Mouse (Mus musculus): Measurements from ENCODE around the gene Sf1.

Gene Sf1

DNA sequence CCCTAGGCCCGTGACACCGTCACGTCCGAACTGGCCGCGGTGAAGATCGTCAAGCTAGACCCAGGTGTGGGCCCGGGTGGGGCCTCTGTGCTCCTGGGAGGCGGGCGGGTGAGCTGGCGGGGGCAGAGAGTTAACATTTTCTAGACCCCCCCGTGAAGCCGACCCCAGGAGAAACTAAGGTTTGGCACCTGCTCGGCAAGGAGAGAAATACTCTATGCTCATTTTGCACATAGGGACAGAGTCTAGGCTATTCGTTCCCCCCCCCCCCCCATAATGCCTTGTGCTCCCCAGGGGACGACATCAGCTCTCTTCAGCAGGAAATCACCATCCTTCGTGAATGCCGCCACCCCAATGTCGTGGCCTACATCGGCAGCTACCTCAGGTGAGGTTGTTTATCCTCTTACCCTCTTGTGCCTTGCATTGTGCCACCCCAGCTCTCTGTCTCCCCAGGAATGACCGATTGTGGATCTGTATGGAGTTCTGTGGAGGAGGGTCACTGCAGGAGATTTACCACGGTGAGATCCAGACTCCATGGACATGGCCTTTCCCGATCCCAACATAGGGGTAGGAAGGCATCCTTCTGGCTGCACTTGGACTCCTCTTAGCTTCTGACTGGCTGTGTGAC lies 21.9 kb upstream of the Sf1 start:
- DNase-seq, result peak; percentile 60

GRCm38 (mm10) chr19:6342276-6342933 lies 21.1 kb upstream of the Sf1 start:
- DNase-seq, result peak; percentile 65

DNA sequence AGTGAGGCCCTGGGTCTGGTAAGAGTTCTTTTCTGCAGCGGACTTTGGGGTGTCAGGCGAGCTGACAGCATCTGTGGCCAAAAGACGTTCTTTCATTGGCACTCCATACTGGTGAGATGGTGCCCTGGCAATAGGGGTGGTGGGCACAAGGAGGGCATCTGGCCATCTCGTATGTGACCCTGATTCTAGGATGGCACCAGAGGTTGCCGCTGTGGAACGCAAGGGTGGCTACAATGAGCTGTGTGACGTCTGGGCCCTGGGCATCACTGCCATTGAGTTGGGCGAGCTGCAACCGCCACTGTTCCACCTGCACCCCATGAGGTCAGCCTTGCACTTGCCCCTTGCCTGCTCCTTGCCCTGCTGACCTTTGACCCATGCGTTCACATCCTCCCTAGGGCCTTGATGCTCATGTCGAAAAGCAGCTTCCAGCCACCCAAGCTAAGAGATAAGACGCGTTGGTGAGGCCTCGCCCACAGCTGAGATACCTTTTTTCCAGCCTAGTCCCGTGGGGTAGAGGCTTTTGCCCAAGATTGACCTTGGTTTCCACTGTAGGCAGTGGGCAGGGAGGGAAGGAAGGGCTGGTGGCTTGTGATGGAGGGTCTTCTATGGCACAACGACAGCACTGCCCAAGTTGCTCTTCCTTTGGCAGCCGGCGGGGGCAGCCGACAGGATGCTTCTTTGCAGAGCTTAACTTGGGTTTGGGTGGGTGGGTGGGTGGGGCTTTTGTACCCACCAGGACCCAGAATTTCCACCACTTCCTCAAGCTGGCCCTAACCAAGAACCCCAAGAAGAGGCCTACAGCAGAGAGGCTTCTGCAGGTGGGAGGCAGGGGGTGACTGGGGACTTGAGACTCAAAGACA lies 20.2 kb upstream of the Sf1 start:
- peak; percentile 70 for DNase-seq

GRCm38 (mm10) chr19:6343996-6344395 lies 19.5 kb upstream of the Sf1 start:
- DNase-seq, result no peak

GRCm38 (mm10) chr19:6346023-6346422 lies 17.5 kb upstream of the Sf1 start:
- no peak for DNase-seq

GRCm38 (mm10) chr19:6346661-6347060 lies 16.8 kb upstream of the Sf1 start:
- no peak for DNase-seq

- no peak for DNase-seq
Observed at GRCm38 (mm10) chr19:6347615-6348014, 15.9 kb upstream of the Sf1 start.

DNA sequence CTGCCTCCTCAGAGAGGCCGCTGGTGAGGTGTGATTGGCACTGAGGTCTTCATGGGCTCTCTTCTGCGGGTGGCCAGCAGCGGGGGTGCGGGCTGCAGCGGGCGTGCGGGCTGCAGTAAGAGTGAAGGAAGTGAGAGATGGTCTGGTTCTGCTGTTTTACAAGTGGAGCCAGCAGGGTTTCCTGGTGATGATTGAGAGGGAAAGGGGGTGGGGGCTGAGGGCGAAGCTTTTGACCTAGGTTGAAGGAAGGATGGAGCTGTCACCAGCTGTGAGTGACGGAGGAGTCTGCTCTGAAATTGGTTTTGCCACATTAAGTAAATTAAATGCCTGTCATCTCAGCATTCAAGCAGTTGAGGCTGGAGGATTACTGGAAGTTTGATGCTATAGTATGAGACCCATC lies 14.8 kb upstream of the Sf1 start:
- no peak for DNase-seq

GRCm38 (mm10) chr19:6349215-6349983 lies 14.1 kb upstream of the Sf1 start:
- DNase-seq, result no peak

DNA sequence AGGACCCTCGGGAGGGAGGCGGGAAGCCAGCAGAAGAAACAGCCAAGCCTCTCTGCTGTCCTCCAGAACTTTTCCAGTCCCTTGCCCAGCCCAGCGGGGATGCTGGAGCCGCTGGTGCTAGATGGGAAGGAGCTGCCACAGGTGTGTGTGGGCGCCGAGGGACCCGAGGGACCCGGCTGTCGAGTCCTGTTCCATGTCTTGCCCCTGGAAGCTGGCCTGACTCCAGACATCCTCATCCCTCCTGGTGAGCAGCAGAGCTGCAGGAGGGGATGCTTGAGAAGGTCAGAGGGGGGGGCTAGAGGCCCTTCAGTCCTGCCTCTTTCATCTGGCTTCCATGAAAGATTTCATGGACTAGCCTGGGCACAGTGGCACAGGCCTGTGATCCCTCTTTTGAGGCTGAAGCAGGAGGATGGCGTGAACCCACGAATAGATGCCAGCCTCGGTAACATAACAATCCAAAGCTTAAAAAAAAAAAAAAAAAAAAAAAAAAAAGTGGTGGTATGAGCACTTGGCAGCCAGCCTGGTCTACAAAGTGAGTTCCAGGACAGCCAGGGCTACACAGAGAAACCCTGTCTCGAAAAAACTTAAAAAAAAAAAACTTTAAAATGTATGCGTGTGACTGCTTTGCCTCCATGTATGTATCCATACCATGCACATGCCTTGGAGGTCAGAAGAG lies 11.9 kb upstream of the Sf1 start:
- DNase-seq, result no peak

DNA sequence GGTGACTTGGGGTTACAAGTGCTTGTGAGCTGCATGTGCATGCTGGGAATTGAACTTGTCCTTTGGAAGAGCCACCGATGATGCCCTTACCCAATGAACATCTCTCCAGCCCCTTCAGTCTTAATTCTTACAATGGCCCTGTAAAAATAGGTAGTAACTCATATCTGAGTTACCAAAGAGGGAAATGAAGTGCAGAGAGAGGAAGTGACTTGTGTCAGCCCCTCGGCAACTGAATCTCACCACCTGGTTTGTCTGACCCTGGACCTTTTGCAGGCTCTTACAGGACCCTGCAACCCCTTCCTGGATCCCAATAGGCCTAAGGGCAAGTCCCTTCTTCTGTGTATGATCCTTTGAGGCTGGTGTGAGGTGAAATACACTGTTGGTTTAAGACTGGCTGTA lies 11.4 kb upstream of the Sf1 start:
- no peak for DNase-seq

DNA sequence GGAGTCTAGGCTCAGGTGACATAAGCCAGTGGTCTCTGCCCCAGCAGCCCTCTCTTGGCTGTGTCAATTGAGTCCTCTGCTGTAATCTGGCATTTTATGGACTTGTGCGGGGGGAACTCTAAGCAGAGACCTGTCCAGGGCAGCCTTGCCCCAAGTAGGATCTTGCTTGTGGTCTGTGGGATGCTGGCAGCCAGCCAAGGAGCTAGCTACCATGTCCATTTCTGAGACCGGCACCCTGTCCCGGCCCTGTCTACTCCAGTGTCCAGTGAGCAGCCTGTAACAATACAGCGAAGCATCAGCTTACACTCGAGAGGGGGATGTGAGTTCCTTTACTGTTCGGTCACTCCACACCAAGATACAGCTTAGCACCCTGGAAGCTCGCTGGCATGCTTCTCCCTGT lies 9.5 kb upstream of the Sf1 start:
- no peak for DNase-seq

GRCm38 (mm10) chr19:6361291-6361690 lies 2.2 kb upstream of the Sf1 start:
- no peak for DNase-seq

DNA sequence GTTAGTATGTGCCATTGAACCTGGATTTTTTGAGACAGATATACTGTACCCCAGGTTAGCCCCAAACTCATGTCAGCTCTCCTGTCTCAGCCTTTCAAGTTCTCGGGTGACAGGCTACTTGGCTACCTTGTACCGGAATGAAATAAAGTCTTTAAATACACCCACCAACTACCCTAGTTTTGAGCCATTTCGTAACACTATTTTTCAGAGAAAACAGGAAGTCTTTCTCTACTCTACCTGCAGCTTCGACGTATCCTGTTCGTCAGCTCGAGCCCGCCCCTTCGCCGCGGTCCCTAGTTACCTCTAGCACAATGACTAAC lies 439 bp upstream of the Sf1 start:
- DNase-seq, result no peak

- DNase-seq, result peak; percentile 96
Observed at GRCm38 (mm10) chr19:6364317-6364725, 831 bp downstream of the Sf1 start.

DNA sequence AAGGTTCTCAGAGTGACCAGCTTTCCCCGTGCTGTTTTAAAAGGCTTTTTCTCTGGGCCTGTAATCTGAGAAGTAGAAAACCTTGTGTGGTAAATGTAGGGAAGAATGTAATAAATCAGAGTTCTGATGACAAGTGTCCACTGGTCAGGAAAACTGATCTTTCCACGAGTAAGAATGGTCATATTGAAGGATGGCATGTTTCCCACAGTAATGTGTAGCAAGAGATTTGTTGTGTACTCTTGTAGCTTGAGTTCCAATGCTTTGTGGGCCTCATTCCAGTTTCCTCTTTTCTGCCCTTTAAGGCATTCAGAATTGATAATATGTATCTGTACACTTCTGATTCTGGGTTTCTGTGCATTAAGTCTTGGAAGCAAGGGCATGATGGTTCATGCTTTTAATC lies 1.4 kb downstream of the Sf1 start:
- DNase-seq, result no peak

GRCm38 (mm10) chr19:6370175-6370574 lies 6.7 kb downstream of the Sf1 start:
- DNase-seq, result no peak

DNA sequence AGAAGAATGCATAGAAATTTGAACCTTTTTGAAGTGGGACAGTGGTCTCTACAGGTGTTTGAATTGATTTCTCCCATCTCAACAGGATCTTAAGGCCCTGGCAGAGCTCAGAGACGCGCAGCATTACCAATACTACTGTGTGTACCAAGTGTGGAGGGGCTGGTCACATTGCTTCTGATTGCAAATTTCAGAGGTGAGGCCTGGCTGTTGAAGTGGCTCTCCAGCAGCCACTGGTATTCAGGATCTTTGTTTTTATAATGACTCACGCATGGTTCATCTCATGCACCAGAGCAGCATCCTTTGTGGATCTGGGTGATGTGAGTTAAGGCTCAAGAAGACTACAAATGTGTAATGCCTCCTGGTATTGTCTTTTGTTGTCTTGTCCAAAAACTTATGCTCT lies 8.9 kb downstream of the Sf1 start:
- DNase-seq, result no peak

DNA sequence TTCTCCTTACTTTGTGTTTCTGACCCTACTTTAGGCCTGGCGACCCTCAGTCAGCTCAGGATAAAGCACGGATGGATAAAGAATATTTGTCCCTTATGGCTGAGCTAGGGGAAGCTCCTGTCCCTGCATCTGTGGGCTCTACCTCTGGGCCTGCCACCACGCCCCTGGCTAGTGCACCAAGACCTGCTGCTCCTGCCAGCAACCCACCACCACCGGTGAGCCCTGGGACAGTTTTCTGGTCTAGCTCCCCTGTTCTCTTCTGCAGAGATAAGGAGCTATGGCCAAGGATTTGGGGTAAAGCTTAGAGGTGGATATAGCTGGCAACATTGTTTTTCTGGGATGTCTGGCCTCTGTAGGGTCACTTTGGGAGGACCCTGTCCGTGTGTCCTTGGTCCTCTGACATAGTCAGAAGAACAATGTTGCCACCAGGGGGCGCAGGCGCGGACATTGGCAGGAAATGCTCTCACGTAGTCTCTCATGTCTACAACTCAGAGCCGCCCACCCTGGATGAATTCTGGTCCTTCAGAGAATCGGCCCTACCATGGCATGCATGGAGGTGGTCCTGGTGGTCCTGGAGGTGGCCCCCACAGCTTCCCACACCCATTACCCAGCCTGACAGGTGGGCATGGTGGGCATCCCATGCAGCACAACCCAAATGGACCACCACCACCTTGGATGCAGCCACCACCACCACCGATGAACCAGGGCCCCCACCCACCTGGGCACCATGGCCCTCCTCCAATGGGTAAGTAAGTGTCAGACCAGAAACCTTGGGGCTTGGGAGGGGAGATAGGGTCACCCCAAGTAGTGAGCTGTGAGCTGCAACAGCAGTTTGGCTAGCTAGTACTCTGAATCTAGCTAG lies 10.3 kb downstream of the Sf1 start:
- peak; percentile 97 for DNase-seq

DNA sequence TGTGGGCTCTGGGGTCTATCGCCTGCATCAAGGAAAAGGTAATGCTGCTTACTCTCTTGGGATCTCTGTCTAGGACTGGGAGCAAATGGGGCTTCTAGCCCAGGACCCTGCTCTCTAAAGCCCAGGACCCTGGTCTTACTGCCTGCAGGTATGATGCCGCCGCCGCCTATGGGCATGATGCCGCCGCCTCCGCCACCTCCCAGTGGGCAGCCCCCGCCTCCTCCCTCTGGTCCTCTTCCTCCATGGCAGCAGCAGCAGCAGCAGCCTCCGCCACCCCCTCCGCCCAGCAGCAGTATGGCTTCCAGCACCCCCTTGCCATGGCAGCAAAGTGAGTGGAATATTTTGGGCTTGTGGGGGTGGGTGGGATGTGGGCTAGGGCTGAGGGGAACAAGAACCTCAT lies 11.1 kb downstream of the Sf1 start:
- no peak for DNase-seq

GRCm38 (mm10) chr19:6375423-6376254 lies 12.1 kb downstream of the Sf1 start:
- DNase-seq, result no peak

Measured in thymus, postnatal 4 days (tissue).